Mouse (Mus musculus): ENCODE results near the gene Gnai3. TPM values are rescaled to one million over a fixed set of nuclear protein-coding genes. Genes with fewer than 3 reads are reported as not detected.

Gnai3 gene
- polyA plus RNA-seq, 3 experiments from 2014 or later, result 90.7 to 140 (median 97.6) TPM

- no peak for ATAC-seq
Measured at GRCm38 (mm10) chr3:108164091-108164490, 18.1 kb upstream of the Gnai3 start.

DNA sequence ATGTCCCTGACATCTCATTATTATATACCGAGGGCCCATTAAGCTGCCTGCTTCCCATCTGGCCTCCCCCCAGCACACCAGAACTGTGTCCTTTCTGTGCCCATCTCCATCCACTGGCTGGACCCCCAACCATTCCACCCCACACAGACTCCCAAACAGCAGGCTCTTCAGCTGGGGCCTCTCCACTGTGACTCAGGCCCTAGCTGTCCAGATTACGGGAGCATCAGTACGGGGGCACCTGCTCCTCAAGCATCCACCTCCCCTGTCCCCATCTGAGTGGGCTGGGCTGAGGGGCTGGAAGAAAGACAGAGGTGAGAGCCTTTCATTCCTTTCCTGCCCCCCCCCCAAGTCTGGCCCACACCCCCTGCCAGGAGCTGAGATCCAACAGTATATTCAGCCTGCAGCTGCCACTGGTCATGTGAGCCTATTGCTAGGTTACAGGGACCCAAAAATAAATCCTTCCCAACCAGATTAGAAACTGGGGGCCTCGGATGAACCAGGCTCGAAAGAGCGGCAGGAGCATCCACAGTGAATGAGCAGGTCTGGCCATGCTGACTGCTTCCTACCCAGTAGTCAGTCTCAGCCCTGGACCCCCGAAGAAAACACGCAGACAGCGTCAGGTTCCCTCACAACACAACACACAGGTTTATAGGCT, 12.6 kb upstream of the Gnai3 start:
- ATAC-seq, result no peak

DNA sequence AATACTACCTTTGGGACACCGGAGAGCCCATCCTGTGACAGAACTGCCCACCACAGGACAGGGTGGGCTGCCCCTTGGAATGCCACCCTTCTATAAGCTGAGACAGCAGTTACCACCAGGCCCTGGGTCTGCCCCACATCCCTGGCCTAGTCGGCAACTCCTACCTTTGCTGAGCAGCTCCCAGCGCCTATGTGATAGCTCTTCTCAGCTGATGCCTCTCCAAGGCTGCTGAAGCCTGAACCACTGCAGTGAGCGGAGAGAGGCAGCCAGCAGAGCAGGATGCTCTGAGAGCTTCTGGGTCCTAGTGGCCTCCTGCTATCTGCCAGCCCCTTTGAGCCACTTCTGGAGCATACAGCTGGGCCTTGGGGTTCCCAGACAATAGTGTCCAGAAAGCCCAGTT, 8.7 kb upstream of the Gnai3 start, which contains the start of gene Gpr61:
Gpr61 (minus strand) TSS at position 227 of the 400 bp plus-strand sequence.
- ATAC-seq, result no peak

DNA sequence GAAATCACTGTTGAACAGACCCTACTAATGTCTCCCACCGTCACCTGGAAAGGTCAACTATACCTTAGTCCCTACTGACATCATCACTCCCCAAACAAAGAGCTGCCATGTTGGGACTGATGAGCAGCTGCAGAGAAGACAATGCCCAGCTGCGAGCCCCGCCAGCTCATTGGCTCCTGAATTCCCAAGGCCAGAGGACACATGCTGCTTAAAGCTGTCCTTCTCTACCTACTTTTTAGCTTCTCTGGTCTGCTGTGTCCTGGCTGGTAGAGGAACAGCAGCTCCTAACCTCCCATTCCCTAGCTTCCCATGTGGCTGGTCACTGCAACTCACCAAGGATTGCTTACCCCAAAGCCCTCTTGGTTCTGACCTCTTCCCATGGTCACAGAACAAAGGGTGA, 6.3 kb upstream of the Gnai3 start:
- no peak for ATAC-seq

GRCm38 (mm10) chr3:108147386-108148235, 1.7 kb upstream of the Gnai3 start:
- ATAC-seq, result peak; percentile 60

GRCm38 (mm10) chr3:108146671-108147070, 725 bp upstream of the Gnai3 start:
- no peak for ATAC-seq

GRCm38 (mm10) chr3:108140786-108141185, 5.2 kb downstream of the Gnai3 start:
- peak; percentile 73 for ATAC-seq

DNA sequence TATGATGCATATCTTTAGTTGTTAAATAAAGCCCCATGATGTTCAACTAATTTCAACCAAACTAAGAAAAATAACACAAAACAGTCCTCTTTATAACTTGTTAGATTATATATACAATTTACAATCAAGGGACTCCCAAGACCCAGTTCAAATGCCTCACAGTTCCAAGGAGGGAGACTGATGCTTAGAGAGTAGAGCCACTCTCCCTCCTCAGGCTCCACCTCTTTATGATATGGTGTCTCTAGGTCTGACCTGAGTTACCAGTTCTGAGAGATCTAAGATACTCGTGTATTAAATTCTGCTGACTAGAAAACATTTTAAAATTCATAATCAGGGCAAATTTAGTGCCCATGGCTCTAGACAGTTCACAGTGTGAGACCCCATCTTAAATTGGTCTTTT, 6.8 kb downstream of the Gnai3 start:
- no peak for ATAC-seq

GRCm38 (mm10) chr3:108134701-108135100, 11.2 kb downstream of the Gnai3 start:
- ATAC-seq, result no peak

DNA sequence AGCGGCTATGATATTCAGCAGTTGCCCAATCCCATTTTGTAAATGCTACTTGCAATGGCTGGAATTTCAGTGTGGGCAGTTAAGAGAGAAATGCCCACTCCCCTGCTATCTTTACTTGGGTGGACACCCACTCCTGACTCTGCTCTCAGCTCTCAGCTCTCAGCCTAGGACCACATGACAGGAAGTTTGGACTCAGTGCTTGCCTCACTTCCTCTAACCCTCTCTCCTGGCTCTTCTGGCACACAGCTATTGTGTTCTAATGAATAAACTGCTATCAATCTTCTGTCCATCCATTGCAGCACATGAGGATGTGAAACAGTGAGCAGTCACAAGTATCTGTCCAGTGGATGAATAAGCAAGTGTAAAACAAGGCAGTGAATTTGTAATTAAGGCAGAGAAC, 13.5 kb downstream of the Gnai3 start:
- no peak for ATAC-seq

- no peak for ATAC-seq
Measured at GRCm38 (mm10) chr3:108131821-108132220, 14.1 kb downstream of the Gnai3 start.

GRCm38 (mm10) chr3:108131216-108131615, 14.7 kb downstream of the Gnai3 start:
- ATAC-seq, result no peak

DNA sequence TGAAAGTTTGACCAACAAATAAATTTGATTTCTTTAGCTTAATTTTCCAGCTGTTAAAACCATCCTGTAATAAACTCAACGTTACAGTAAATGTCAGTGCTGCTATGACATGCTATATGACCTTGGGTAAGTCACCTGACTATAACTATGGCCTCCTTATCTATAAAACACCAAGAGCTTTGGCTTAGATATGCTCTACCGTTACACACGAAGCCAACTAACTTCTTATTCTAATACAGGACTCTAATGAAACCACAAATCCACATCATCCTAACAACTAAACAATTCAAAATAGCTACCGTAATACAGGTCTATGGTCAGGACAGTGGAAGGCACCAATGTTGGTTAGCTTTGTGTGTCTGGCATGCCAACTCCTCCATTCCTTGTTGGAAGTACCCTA, 16.1 kb downstream of the Gnai3 start:
- ATAC-seq, result no peak

DNA sequence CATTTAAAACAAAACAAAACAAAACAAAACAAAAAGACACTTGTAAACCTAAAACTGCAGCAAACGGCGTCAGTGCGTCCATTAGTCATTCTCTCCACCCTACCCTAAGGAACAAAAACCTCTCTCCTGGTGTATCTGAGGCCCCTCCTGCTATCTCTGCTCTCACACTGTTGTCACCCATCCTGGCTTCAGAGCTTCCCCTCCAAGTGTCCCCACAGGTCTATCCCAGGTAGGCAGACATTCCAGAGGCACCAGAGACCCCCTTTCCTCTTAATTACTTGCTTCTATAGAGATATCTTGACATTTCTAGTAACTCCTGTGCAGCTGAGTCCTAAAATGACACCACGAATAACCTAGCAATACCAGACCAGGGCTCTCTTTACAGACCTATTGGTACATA, 16.6 kb downstream of the Gnai3 start:
- ATAC-seq, result no peak

DNA sequence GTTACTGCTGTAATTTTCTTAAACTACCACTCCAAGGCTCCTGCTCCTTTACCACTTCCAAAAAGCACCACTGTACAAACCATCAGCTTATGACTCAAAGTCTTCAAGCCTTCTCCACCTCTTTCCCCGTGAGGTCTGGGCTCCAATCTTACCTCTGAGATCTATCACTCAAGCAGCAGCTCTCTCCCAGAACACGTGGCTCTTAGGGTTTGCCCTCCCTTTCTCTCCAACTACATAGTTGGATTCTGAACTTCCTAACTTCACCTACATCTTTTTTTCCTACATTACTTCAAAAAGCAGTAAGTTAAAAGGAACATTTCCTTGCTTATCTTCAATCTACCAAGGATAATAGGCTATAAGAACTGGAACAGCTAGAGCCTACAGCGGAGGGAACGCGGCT, 17.4 kb downstream of the Gnai3 start:
- ATAC-seq, result no peak

DNA sequence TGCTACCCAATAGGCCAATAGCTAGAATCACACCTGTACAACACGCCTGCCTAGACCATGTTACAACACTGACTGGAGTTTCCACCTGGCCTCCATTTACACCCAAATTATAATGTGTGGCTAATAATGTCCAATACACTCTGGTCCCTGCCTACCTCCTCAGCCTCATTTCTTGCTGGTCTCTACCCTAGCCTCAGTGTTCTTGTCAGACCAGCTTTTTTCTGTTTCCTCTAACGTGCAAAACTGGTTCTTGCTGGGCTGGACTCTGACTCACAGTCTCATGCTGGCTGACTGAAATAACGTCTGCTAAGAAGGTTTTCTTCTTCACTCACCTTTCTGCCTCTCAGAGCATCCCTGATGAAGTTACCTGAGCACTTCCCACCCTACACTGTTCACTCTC, 19.6 kb downstream of the Gnai3 start:
- no peak for ATAC-seq

DNA sequence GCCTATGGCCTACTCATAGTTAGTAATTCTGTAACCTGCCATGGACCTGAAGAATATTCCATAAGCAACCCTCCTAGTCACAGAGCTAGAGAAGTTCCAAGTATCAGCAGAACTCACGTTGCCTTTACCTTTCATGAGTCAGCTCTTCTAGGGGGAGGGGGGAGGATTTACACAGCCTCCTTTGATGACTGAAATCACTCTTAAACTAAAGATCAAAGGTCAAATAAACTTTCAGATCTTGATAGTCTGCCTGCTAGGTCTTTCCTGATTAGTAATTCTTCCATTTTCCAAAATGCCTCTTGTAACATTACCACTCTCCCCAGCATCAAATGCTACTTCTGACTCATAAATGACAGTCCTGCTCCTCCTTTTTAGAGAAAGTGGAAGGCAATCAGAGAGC, 21.8 kb downstream of the Gnai3 start:
- peak; percentile 77 for ATAC-seq

GRCm38 (mm10) chr3:108123242-108123641, 22.7 kb downstream of the Gnai3 start:
- no peak for ATAC-seq

- no peak for ATAC-seq
Measured at GRCm38 (mm10) chr3:108121101-108121500, 24.8 kb downstream of the Gnai3 start.

DNA sequence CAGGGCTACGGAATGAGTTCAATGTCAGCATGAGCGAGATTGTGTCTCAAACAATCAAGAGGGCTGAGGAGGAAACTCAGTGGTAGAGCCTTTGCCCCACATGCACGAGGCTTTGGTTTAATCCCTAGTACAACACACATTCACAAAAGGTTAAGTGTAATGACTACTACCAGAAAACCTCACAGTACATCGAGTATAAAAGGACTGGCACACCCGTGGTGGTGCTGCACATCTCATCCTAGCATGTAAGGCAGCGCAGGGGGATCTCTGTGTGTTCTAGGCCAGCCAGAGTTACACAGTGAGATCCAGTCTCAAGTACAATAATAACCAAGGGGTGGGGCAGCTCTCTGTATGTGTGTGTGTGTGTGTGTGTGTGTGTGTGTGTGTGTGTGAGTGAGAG, 28.5 kb downstream of the Gnai3 start:
- ATAC-seq, result no peak

GRCm38 (mm10) chr3:108113591-108114289, 32.2 kb downstream of the Gnai3 start:
- no peak for ATAC-seq

- ATAC-seq, result no peak
Measured at GRCm38 (mm10) chr3:108112666-108113065, 33.3 kb downstream of the Gnai3 start.

DNA sequence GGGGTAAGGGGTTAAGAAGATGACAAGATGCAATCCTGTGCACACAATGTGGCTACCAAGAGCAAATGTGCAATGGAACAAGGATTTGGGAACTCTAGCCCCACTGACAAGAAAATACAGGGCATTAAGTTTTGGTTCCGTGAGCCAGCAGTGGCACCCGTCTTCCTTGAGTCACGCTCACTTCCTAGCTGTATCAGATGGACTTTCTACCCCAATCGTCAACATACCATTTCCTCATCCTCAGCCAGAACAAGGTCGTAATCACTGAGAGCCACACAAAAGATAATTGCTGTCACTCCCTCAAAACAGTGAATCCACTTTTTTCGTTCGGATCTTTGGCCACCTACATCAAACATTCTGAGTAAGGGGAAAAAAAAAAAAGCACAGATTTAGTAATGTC, 33.7 kb downstream of the Gnai3 start:
- ATAC-seq, result no peak

- no peak for ATAC-seq
Measured at GRCm38 (mm10) chr3:108111320-108111719, 34.6 kb downstream of the Gnai3 start.

Measured in inflammation-experienced regulatory T-cells, adult 6 months (primary cell).